Mouse (Mus musculus) CH12.LX (cell line): ENCODE data around the gene 1700012B09Rik. TPM values are rescaled to one million over a fixed set of nuclear protein-coding genes. Genes with fewer than 3 reads are reported as not detected.

Experiments used
- DNase-seq: peaks from one replicate; pipeline ENCODE4 v3.0.0-alpha.2; 2013; ENCODE audit errors: extremely low read depth
- H3K27ac ChIP-seq: 2 replicates; pipeline ENCODE4 v1.5.1; 2012; ENCODE audit warnings: low read depth, mild to moderate bottlenecking, control low read depth, moderate library complexity; ENCODE audit not compliant: insufficient read depth
- H3K27me3 ChIP-seq: replicated peaks from 2 replicates; pipeline ENCODE3; 2012; ENCODE audit warnings: inconsistent platforms
- H3K36me3 ChIP-seq, 2 experiments: replicated peaks in 1 of 2; 2 replicates each; pipeline versions ENCODE3 to v1.6.1; 2012; ENCODE audit warnings: inconsistent platforms in 1 of 2, low read length in 1 of 2, mild to moderate bottlenecking in 1 of 2, mixed read lengths in 1 of 2, moderate library complexity in 1 of 2; ENCODE audit not compliant: control insufficient read depth in 1 of 2, insufficient read depth in 1 of 2
- H3K4me1 ChIP-seq, 2 experiments: 2 replicates each; pipeline ENCODE4 v1.6.1; 2012; ENCODE audit warnings: inconsistent platforms in 1 of 2, moderate library complexity in 1 of 2; ENCODE audit not compliant: insufficient read depth in 2 of 2, control insufficient read depth in 1 of 2
- H3K4me2 ChIP-seq: 2 replicates; pipeline ENCODE4 v1.6.1; 2012; ENCODE audit warnings: low read depth, mild to moderate bottlenecking, control low read depth; ENCODE audit not compliant: poor library complexity, insufficient read depth, severe bottlenecking
- H3K4me3 ChIP-seq, 3 experiments: fragments of 150-350 bp in 1 of 3; sonication (generic) in 1 of 3; replicated peaks in 1 of 3; 2 replicates each; pipeline versions ENCODE3 to v1.5.1; 2011 to 2012; ENCODE audit warnings: low read depth in 2 of 3, low read length in 2 of 3, mild to moderate bottlenecking in 2 of 3, moderate library complexity in 2 of 3, control low read depth in 1 of 3, improper control_type of control experiment in 1 of 3, inconsistent platforms in 1 of 3, mixed read lengths in 1 of 3; ENCODE audit not compliant: poor library complexity in 1 of 3
- H3K79me2 ChIP-seq: replicated peaks from 2 replicates; pipeline ENCODE4 v1.6.1; 2012; ENCODE audit warnings: mild to moderate bottlenecking, moderate library complexity; ENCODE audit not compliant: control insufficient read depth, poor library complexity, insufficient read depth, severe bottlenecking; ENCODE audit errors: extremely low read depth
- H3K9ac ChIP-seq: 2 replicates; pipeline ENCODE4 v1.6.1; 2012; ENCODE audit warnings: low read depth, mild to moderate bottlenecking, control low read depth, moderate library complexity; ENCODE audit not compliant: insufficient read depth
- H3K9me3 ChIP-seq: replicated peaks from 2 replicates; pipeline ENCODE3; 2012; ENCODE audit warnings: low read length, inconsistent platforms, mixed read lengths
- CHD1 ChIP-seq: IDR thresholded peaks from 2 replicates; pipeline ENCODE4 v1.6.1; 2012; ENCODE audit warnings: low read depth, low read length, improper control_type of control experiment, inconsistent platforms
- CHD2 ChIP-seq: IDR thresholded peaks from 2 replicates; pipeline ENCODE4 v1.6.1; 2011; ENCODE audit warnings: low read length, improper control_type of control experiment
- JUND ChIP-seq: conservative IDR thresholded peaks from 2 replicates; pipeline ENCODE4 v1.6.1; 2011; ENCODE audit warnings: low read depth, low read length, improper control_type of control experiment
- KAT2A ChIP-seq: IDR thresholded peaks from 2 replicates; pipeline ENCODE4 v1.6.1; 2012; ENCODE audit warnings: low read length, improper control_type of control experiment, inconsistent platforms; ENCODE audit not compliant: insufficient replicate concordance
- MEF2A ChIP-seq: IDR thresholded peaks from 2 replicates; pipeline ENCODE4 v1.6.1; 2014; ENCODE audit warnings: low read depth, mild to moderate bottlenecking, inconsistent platforms, low read length, improper control_type of control experiment, borderline replicate concordance
- MXI1 ChIP-seq: IDR thresholded peaks from 2 replicates; pipeline ENCODE4 v1.6.1; 2011; ENCODE audit warnings: mild to moderate bottlenecking, low read depth, low read length, improper control_type of control experiment
- MYC ChIP-seq: IDR thresholded peaks from 2 replicates; pipeline ENCODE4 v1.6.1; 2011; ENCODE audit warnings: low read depth, mild to moderate bottlenecking, improper control_type of control experiment, low read length
- NELFE ChIP-seq: IDR thresholded peaks from 2 replicates; pipeline ENCODE4 v1.6.1; 2011; ENCODE audit warnings: low read depth, low read length, improper control_type of control experiment
- NRF1 ChIP-seq: IDR thresholded peaks from 2 replicates; pipeline ENCODE4 v1.6.1; 2014; ENCODE audit warnings: low read depth, mild to moderate bottlenecking, inconsistent platforms, low read length, improper control_type of control experiment, moderate library complexity
- PAX5 ChIP-seq: IDR thresholded peaks from 2 replicates; pipeline ENCODE4 v1.6.1; 2012; ENCODE audit warnings: low read length, inconsistent platforms, mixed read lengths
- POLR2AphosphoS2 ChIP-seq: IDR thresholded peaks from 2 replicates; pipeline ENCODE4 v1.6.1; 2011; ENCODE audit warnings: low read depth, low read length, improper control_type of control experiment
- SIN3A ChIP-seq: IDR thresholded peaks from 2 replicates; pipeline ENCODE4 v1.6.1; 2012; ENCODE audit warnings: low read length, improper control_type of control experiment, inconsistent platforms
- SMC3 ChIP-seq: IDR thresholded peaks from 2 replicates; pipeline ENCODE4 v1.6.1; 2011; ENCODE audit warnings: low read depth, low read length, improper control_type of control experiment
- UBTF ChIP-seq: IDR thresholded peaks from 2 replicates; pipeline ENCODE4 v1.6.1; 2012; ENCODE audit warnings: low read depth, mild to moderate bottlenecking, inconsistent platforms, low read length, improper control_type of control experiment, moderate library complexity
- USF1 ChIP-seq: IDR thresholded peaks from 2 replicates; pipeline ENCODE4 v1.6.1; 2014; ENCODE audit warnings: low read depth, mild to moderate bottlenecking, inconsistent platforms, low read length, improper control_type of control experiment
- ZC3H11A ChIP-seq: IDR thresholded peaks from 2 replicates; pipeline ENCODE4 v1.6.1; 2012; ENCODE audit warnings: low read depth, mild to moderate bottlenecking, inconsistent platforms, low read length, improper control_type of control experiment
- ZKSCAN1 ChIP-seq: IDR thresholded peaks from 2 replicates; pipeline ENCODE4 v1.6.1; 2012; ENCODE audit warnings: low read depth, inconsistent platforms, low read length, improper control_type of control experiment, borderline replicate concordance
- ZMIZ1 ChIP-seq: IDR thresholded peaks from 2 replicates; pipeline ENCODE4 v1.6.1; 2012; ENCODE audit warnings: low read depth, mild to moderate bottlenecking, inconsistent platforms, low read length, improper control_type of control experiment
- dilution Hi-C: fragments of 300-500 bp; cut with MboI; formaldehyde crosslinking; loops from 2 replicates; pipeline ENCODE4 v1.14.3; 2020; ENCODE audit warnings: low sequenced_read_pairs; ENCODE audit not compliant: extremely low pct_unique_long_range_greater_than_20kb, extremely low pct_ligation_motif_present
- in situ Hi-C: fragments of 300-500 bp; cut with MboI; formaldehyde crosslinking; loops from 3 replicates; pipeline ENCODE4 v1.14.3; 2019; ENCODE audit warnings: low sequenced_read_pairs, low pct_ligation_motif_present, low pct_unique_long_range_greater_than_20kb, mixed read lengths
- polyA plus RNA-seq: library from polyadenylated mRNA; unstranded; fragments of >175 nt; gene quantifications from 2 replicates; pipeline ENCODE4 v1.2.1, GENCODE M21; 2012; ENCODE audit warnings: low read depth; ENCODE audit not compliant: insufficient read length
- total RNA-seq, 2 experiments: library from RNA; depleted of rRNA; stranded (reverse); fragments of 300-350 nt in 1 of 2; fragments of >200 nt in 1 of 2; gene quantifications; 2 replicates each; pipeline ENCODE4 v1.2.3; 2012 to 2014

Gene 1700012B09Rik
- total and polyA plus RNA-seq, 3 experiments: not detected

GRCm38 (mm10) chr9:14728365-14728764, 42.5 kb downstream of the 1700012B09Rik start:
- H3K4me1 ChIP-seq: peaks cover 0 to 11% of the 10 kb centered on the region in 2 experiments; a peak in 2 of 4 replicates

GRCm38 (mm10) chr9:14726629-14727028, 44.2 kb downstream of the 1700012B09Rik start:
- Histone ChIP-seq H3K9ac (no peak overlapping the region), H3K27me3 (no peaks in the 10 kb centered on the region), H3K4me2 (no peak overlapping the region), H3K4me3 (no peak overlapping the region), H3K27ac (no peak overlapping the region), H3K4me1 (peaks cover 0 to 11% of the 10 kb centered on the region in 2 experiments; a peak in 2 of 4 replicates), H3K79me2 (no peaks in the 10 kb centered on the region), H3K36me3 (no peaks in the 10 kb centered on the region), H3K9me3 (no peaks in the 10 kb centered on the region)
- in situ Hi-C loops (no loop called here), dilution Hi-C loops (no loop called here)
- TF ChIP-seq PAX5 (no peak), CHD2 (no peak), ZC3H11A (no peak), MYC (no peak), USF1 (no peak), JUND (no peak), NELFE (no peak), UBTF (no peak), SIN3A (no peak)
- DNase-seq: no peak

More at GRCm38 (mm10) chr9:14728365-14728764, 42.5 kb downstream of the 1700012B09Rik start:
- H3K27ac ChIP-seq: no peak overlapping the region
- TF ChIP-seq MXI1: no peak
- no peak for TF ChIP-seq JUND
- in situ Hi-C loops (no loop called here), dilution Hi-C loops (no loop called here)
- no peak overlapping the region for H3K9ac ChIP-seq
- no peaks in the 10 kb centered on the region for H3K79me2 ChIP-seq
- H3K4me2 ChIP-seq: no peak overlapping the region
- no peaks in the 10 kb centered on the region for H3K36me3 ChIP-seq
- no peaks in the 10 kb centered on the region for H3K27me3 ChIP-seq
- H3K4me3 ChIP-seq: no peak overlapping the region
- H3K9me3 ChIP-seq: no peaks in the 10 kb centered on the region
- DNase-seq: no peak

- Histone ChIP-seq H3K27me3 (no peaks in the 10 kb centered on the region), H3K36me3 (no peaks in the 10 kb centered on the region), H3K4me1 (peaks cover 0 to 11% of the 10 kb centered on the region in 2 experiments; a peak in 2 of 4 replicates), H3K9me3 (no peaks in the 10 kb centered on the region), H3K79me2 (no peaks in the 10 kb centered on the region), H3K27ac (no peak overlapping the region), H3K4me3 (no peak overlapping the region), H3K9ac (no peak overlapping the region), H3K4me2 (no peak overlapping the region)
- in situ Hi-C loops (no loop called here), dilution Hi-C loops (no loop called here)
- no peak for DNase-seq
- TF ChIP-seq PAX5 (no peak), ZMIZ1 (no peak), KAT2A (no peak), ZKSCAN1 (no peak), CHD1 (no peak), SMC3 (no peak), MEF2A (no peak), POLR2AphosphoS2 (no peak), USF1 (no peak), NRF1 (no peak)
These were observed 44.8 kb downstream of the 1700012B09Rik start for GRCm38 (mm10) chr9:14726005-14726404.
